Mouse (Mus musculus) limb, embryonic 11.5 days (tissue): ENCODE measurements around the gene Trim44. TPM values are rescaled to one million over a fixed set of nuclear protein-coding genes. Genes with fewer than 3 reads are reported as not detected.
A peak's percentile ranks its signal among the peaks of the same experiment; 100 is the strongest.

ENCODE experiments used
- ATAC-seq: fragments of 200-750 bp; cut with Nextera tagmentation; 2 replicates; pipeline ENCODE4 v1.8.0; 2017; ENCODE audit warnings: low read depth; ENCODE audit not compliant: insufficient number of reproducible peaks, low FRiP score, low TSS enrichment
- DNase-seq: peaks from one replicate; pipeline ENCODE4 v3.0.0-alpha.2; 2015; ENCODE audit warnings: low spot score
- H3K27ac ChIP-seq: fragments of 300-500 bp; sonication (generic); replicated peaks from 2 replicates; pipeline ENCODE4 v1.5.1; 2014; ENCODE audit warnings: low read depth, mild to moderate bottlenecking, low read length
- H3K27me3 ChIP-seq: fragments of 300-500 bp; sonication (generic); 2 replicates; pipeline ENCODE4 v1.6.1; 2014; ENCODE audit warnings: mild to moderate bottlenecking, low read length, mixed read lengths; ENCODE audit not compliant: control insufficient read depth, insufficient read depth
- H3K36me3 ChIP-seq: fragments of 300-500 bp; sonication (generic); 2 replicates; pipeline ENCODE4 v1.6.1; 2014; ENCODE audit warnings: mild to moderate bottlenecking, low read length, moderate library complexity, mixed read lengths; ENCODE audit not compliant: control insufficient read depth, insufficient read depth
- H3K4me1 ChIP-seq: fragments of 300-500 bp; sonication (generic); 2 replicates; pipeline ENCODE4 v1.6.1; 2014; ENCODE audit warnings: low read length, mixed read lengths; ENCODE audit not compliant: control insufficient read depth, insufficient read depth
- H3K4me2 ChIP-seq: fragments of 300-500 bp; sonication (generic); 2 replicates; pipeline ENCODE4 v1.6.1; 2014; ENCODE audit warnings: low read depth, mild to moderate bottlenecking, moderate library complexity; ENCODE audit not compliant: severe bottlenecking
- H3K4me3 ChIP-seq: fragments of 300-500 bp; sonication (generic); 2 replicates; pipeline ENCODE4 v1.5.1; 2014; ENCODE audit warnings: low read depth, low read length
- H3K9ac ChIP-seq: fragments of 300-500 bp; sonication (generic); 2 replicates; pipeline ENCODE4 v1.6.1; 2014; ENCODE audit warnings: mild to moderate bottlenecking, low read length
- H3K9me3 ChIP-seq: fragments of 300-500 bp; sonication (generic); 2 replicates; pipeline ENCODE4 v1.6.1; 2016; ENCODE audit warnings: low read length; ENCODE audit not compliant: control insufficient read depth
- WGBS: fragments of 180-500 bp; shearing (Covaris S2); extraction: QIAGEN DNeasy Blood & Tissue Kit; methylation state at CpG from one replicate; pipeline ENCODE4 v1.1.7; 2014; 5-methylcytosine and 5-hydroxymethylcytosine counted together
- polyA plus RNA-seq: library from polyadenylated mRNA; unstranded; fragments of >200 nt; fragmentation: Nextera tagmentation; extraction: Ambion mirVana; gene quantifications from 2 replicates; pipeline ENCODE4 v1.2.1, GENCODE M21; 2014

Gene Trim44
- 38.9 and 46.4 TPM in 2 replicates for polyA plus RNA-seq

GRCm38 (mm10) chr2:102407363-102408184 is at the start of gene Trim44:
Gene Trim44 (minus strand): TSS chr2:102407828.
- H3K36me3 ChIP-seq, result no peaks in the 10 kb centered on the region
- 0 out of 2 replicates have a peak, but pooled peaks cover 5% of the 10 kb centered on the region for H3K4me1 ChIP-seq
- H3K9me3 ChIP-seq, result no peaks in the 10 kb centered on the region
- no peak within 1 kb of the TSS for H3K9ac ChIP-seq
- ATAC-seq (no peak; the same call in 1 of the 2 replicates), DNase-seq (peak; percentile 47)
- H3K4me2 ChIP-seq, result no peak within 1 kb of the TSS
- H3K27ac ChIP-seq, result no peak within 1 kb of the TSS
- H3K27me3 ChIP-seq, result no peaks in the 10 kb centered on the region
- WGBS, result 36% methylated on average over 14 of the region's 14 CpGs
- H3K4me3 ChIP-seq, result no peak within 1 kb of the TSS

GRCm38 (mm10) chr2:102455126-102455525 is 47.5 kb upstream of the Trim44 start:
- DNase-seq (no peak), ATAC-seq (no peak)
- no peak overlapping the region for H3K4me2 ChIP-seq
- no peak overlapping the region for H3K27ac ChIP-seq
- H3K36me3 ChIP-seq, result no peaks in the 10 kb centered on the region
- 83% methylated on average over 1 of the region's 1 CpGs for WGBS
- no peaks in the 10 kb centered on the region for H3K9me3 ChIP-seq
- H3K27me3 ChIP-seq, result no peaks in the 10 kb centered on the region
- H3K4me1 ChIP-seq, result peaks cover 2% of the 10 kb centered on the region; the same call in 1 of the 2 replicates
- no peak overlapping the region for H3K9ac ChIP-seq
- H3K4me3 ChIP-seq, result no peak overlapping the region

- H3K4me3 ChIP-seq, result no peak overlapping the region
- peaks cover 8% of the 10 kb centered on the region; the same call in 1 of the 2 replicates for H3K4me1 ChIP-seq
- DNase-seq (no peak), ATAC-seq (no peak)
- no peaks in the 10 kb centered on the region for H3K9me3 ChIP-seq
- no peaks in the 10 kb centered on the region for H3K36me3 ChIP-seq
- H3K27me3 ChIP-seq, result no peaks in the 10 kb centered on the region
- 21% methylated on average over 3 of the region's 3 CpGs for WGBS
- no peak overlapping the region for H3K4me2 ChIP-seq
- H3K27ac ChIP-seq, result no peak overlapping the region
- no peak overlapping the region for H3K9ac ChIP-seq
Measured at GRCm38 (mm10) chr2:102453447-102453846, 45.8 kb upstream of the Trim44 start.

GRCm38 (mm10) chr2:102451671-102452549 is 44.3 kb upstream of the Trim44 start, which contains the start of gene Fjx1:
Gene Fjx1 (minus strand): TSS chr2:102452499.
- Histone ChIP-seq H3K9ac (peak within 1 kb of the TSS; percentile 94), H3K27me3 (no peaks in the 10 kb centered on the region), H3K4me2 (peak within 1 kb of the TSS; percentile 97), H3K4me1 (peaks cover 8% of the 10 kb centered on the region; the same call in 1 of the 2 replicates), H3K27ac (peak within 1 kb of the TSS; percentile 90), H3K36me3 (no peaks in the 10 kb centered on the region), H3K4me3 (peak within 1 kb of the TSS; percentile 76), H3K9me3 (no peaks in the 10 kb centered on the region)
- DNase-seq (peak; percentile 87), ATAC-seq (peak; percentile 81)
- WGBS, result under 1% methylated on average over 35 of the region's 49 CpGs

GRCm38 (mm10) chr2:102450761-102451670 is 43.4 kb upstream of the Trim44 start:
- Histone ChIP-seq H3K4me3 (peak overlapping the region; percentile 76), H3K4me1 (peaks cover 8% of the 10 kb centered on the region; the same call in 1 of the 2 replicates), H3K36me3 (no peaks in the 10 kb centered on the region), H3K9ac (peak overlapping the region; percentile 94), H3K9me3 (no peaks in the 10 kb centered on the region), H3K27ac (peak overlapping the region; percentile 90), H3K4me2 (peak overlapping the region; percentile 97), H3K27me3 (no peaks in the 10 kb centered on the region)
- under 1% methylated on average over 93 of the region's 109 CpGs for WGBS
- DNase-seq (peak; percentile 75), ATAC-seq (peak; percentile 54)

- WGBS, result under 1% methylated on average over 43 of the region's 43 CpGs
Measured at GRCm38 (mm10) chr2:102450248-102450760, 42.7 kb upstream of the Trim44 start.

GRCm38 (mm10) chr2:102449630-102450247 is 42.1 kb upstream of the Trim44 start:
- Histone ChIP-seq H3K4me1 (peaks cover 8% of the 10 kb centered on the region; the same call in 1 of the 2 replicates), H3K9me3 (no peaks in the 10 kb centered on the region), H3K36me3 (no peaks in the 10 kb centered on the region), H3K9ac (peak overlapping the region; percentile 94), H3K4me3 (peak overlapping the region; percentile 76), H3K4me2 (peak overlapping the region; percentile 97), H3K27me3 (no peaks in the 10 kb centered on the region), H3K27ac (0 out of 2 replicates have a peak overlapping the region, but pooled peaks have one; percentile 36)
- no peak for ATAC-seq
- 1% methylated on average over 17 of the region's 17 CpGs for WGBS
- peak; percentile 70 for DNase-seq

More at GRCm38 (mm10) chr2:102450248-102450760, 42.7 kb upstream of the Trim44 start:
- Histone ChIP-seq H3K27ac (peak overlapping the region; percentile 90; the same call in 1 of the 2 replicates), H3K4me1 (peaks cover 8% of the 10 kb centered on the region; the same call in 1 of the 2 replicates), H3K9me3 (no peaks in the 10 kb centered on the region), H3K9ac (peak overlapping the region; percentile 94), H3K4me2 (peak overlapping the region; percentile 97), H3K4me3 (peak overlapping the region; percentile 76), H3K36me3 (no peaks in the 10 kb centered on the region), H3K27me3 (no peaks in the 10 kb centered on the region)
- peak; percentile 77 for DNase-seq
- 0 out of 2 replicates have a peak, but pooled peaks have one; percentile 32 for ATAC-seq
